9 mouse cellular contexts compared by ENCODE assay signal in the genomic region with DNA sequence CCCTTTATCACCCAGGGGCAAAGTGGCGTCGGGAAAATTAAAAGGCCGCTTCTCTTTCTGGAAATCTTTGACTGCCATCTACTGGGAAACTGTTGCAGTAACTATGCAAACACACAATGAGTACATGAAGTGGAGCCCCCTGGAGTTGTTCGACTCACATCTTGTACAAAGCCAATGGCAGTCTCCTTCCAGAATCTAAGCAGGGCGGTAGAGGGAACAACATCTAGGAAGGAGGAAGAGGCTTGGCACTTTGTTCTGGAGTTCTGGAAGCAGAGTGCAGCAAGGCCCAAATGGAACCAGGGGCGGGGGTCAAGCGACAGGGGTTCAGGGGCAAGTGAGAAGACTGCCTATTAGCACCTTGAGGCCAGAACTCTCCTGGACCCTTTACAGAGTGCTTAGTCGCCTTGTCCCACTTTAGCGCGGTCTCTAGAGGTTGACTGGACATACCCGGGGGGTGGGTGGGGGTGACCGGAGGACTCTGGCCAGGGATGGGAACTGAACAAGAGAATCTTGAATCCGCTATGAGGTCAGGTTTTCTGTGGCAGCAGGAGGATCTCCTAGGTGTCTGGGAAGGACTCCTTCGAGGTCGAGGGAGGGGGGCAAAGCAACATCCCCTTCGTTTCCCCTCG. TPM values are rescaled to one million over a fixed set of nuclear protein-coding genes. Genes with fewer than 3 reads are reported as not detected.
DNase-seq lines count a peak whose midpoint lies in the region; ATAC-seq and TF ChIP-seq lines count a peak whose summit lies in the region.
"Had no signal": no experiment of that assay in that cellular context is flagged by ENCODE, and none has a peak within 500 bp of the region (broad histone marks: within the 10 kb centered on the region; RNA-seq: fewer than 3 reads in every experiment).

No protein-coding gene starts in this region.

- peak overlapping the region; percentile 90 for H3K27ac ChIP-seq in heart, postnatal 0 days (ENCODE audit: low read depth)
- H3K27ac ChIP-seq in midbrain, embryonic 11.5 days (ENCODE audit: low read depth, low read length): peak overlapping the region; percentile 88

- no peaks in the 10 kb centered on the region for H3K36me3 ChIP-seq in heart, postnatal 0 days (replicated peaks; ENCODE audit: control insufficient read depth, insufficient read depth, low read length)
- H3K36me3 ChIP-seq in midbrain, embryonic 11.5 days (ENCODE audit: control insufficient read depth, insufficient read depth, low read length): no peaks in the 10 kb centered on the region

- peak; percentile 9; the same call in 1 of the 2 replicates for ATAC-seq in heart, postnatal 0 days (ENCODE audit: insufficient read depth, low read depth)
- ATAC-seq in midbrain, embryonic 11.5 days (ENCODE audit: low FRiP score): peak; percentile 23

- TF ChIP-seq CTCF in heart, postnatal 0 days (IDR thresholded peaks at IDR 0.05; ENCODE audit: low read depth): peak; percentile 53

- peak; percentile 39 for DNase-seq in adrenal gland, adult 2 months
- DNase-seq in adrenal gland, postnatal 25 days: no peak
- peak; percentile 44 for DNase-seq in urinary bladder, postnatal 14 days (ENCODE audit: low spot score)
- no peak for DNase-seq in urinary bladder, adult 18-20 months (ENCODE audit: low spot score in 2 of 2)
- DNase-seq in heart, postnatal 0 days (ENCODE audit: low spot score): peak; percentile 50
- peak; percentile 58 to 66 for DNase-seq in layer of hippocampus, postnatal 10 days (ENCODE audit: low spot score in 2 of 2)
- DNase-seq in midbrain, embryonic 11.5 days (ENCODE audit: low spot score, missing footprints): no peak
- no peak for DNase-seq in natural killer cell, adult 2 months (ENCODE audit: low spot score in 2 of 2)

- no peak for TF ChIP-seq EP300 in heart, postnatal 0 days (IDR thresholded peaks at IDR 0.05; ENCODE audit: low read depth)

- 0 out of 2 replicates have a peak, but pooled peaks cover 13% of the 10 kb centered on the region for H3K4me1 ChIP-seq in heart, postnatal 0 days (ENCODE audit: control insufficient read depth, insufficient read depth)
- peaks cover 20% of the 10 kb centered on the region for H3K4me1 ChIP-seq in midbrain, embryonic 11.5 days (ENCODE audit: control insufficient read depth, insufficient read depth, low read length)

- 4% methylated on average over 17 of the region's 17 CpGs for WGBS in heart, postnatal 0 days
- 1% methylated on average over 17 of the region's 17 CpGs for WGBS in midbrain, embryonic 11.5 days

- H3K9ac ChIP-seq in heart, postnatal 0 days (replicated peaks; ENCODE audit: low read depth, low read length): peak overlapping the region; percentile 71
- peak overlapping the region; percentile 91 for H3K9ac ChIP-seq in midbrain, embryonic 11.5 days (ENCODE audit: low read length)

- peak overlapping the region; percentile 91 for H3K4me2 ChIP-seq in heart, postnatal 0 days (ENCODE audit: low read depth, low read length)
- H3K4me2 ChIP-seq in midbrain, embryonic 11.5 days: peak overlapping the region; percentile 93

- H3K27me3 ChIP-seq in heart, postnatal 0 days (ENCODE audit: control insufficient read depth, insufficient read depth, low read length): no peaks in the 10 kb centered on the region
- H3K27me3 ChIP-seq in midbrain, embryonic 11.5 days (ENCODE audit: control insufficient read depth, insufficient read depth, low read length): no peaks in the 10 kb centered on the region

- peak overlapping the region; percentile 62 for H3K4me3 ChIP-seq in heart, postnatal 0 days (ENCODE audit: low read depth, low read length)
- peak overlapping the region; percentile 53 for H3K4me3 ChIP-seq in midbrain, embryonic 11.5 days (ENCODE audit: low read depth, low read length)

- H3K9me3 ChIP-seq in heart, postnatal 0 days (replicated peaks; ENCODE audit: control insufficient read depth, low read length): no peaks in the 10 kb centered on the region
- H3K9me3 ChIP-seq in midbrain, embryonic 11.5 days (ENCODE audit: control insufficient read depth, low read length): no peaks in the 10 kb centered on the region

RNA-seq across cellular contexts. Expression of a gene that starts 0.6 kb away (rescaled TPM):
- 100 to 1,000 TPM in 1 of 2 experiments, 10 to 100 TPM in 1; 93.9 to 147 TPM for total RNA-seq in adrenal gland, adult 2 months (2021)
- 144 and 247 TPM in 2 replicates for polyA plus RNA-seq in adrenal gland, adult 2 months (2012; rRNA removed)
- 50.5 and 61.1 TPM in 2 replicates for total RNA-seq in adrenal gland, postnatal 25 days (2021)
- total RNA-seq in heart, postnatal 0 days (2014; rRNA removed; ENCODE audit: low replicate concordance): 221 and 277 TPM in 2 replicates
- 186 and 201 TPM in 2 replicates for polyA plus RNA-seq in heart, postnatal 0 days (2015; fragmentation: Nextera tagmentation; extraction: Ambion mirVana)
- 10 to 100 TPM; 95.0 to 96.7 TPM for total RNA-seq in layer of hippocampus, postnatal 10 days (2021)
- 207 and 209 TPM in 2 replicates for polyA plus RNA-seq in midbrain, embryonic 11.5 days (2014; fragmentation: Nextera tagmentation; extraction: Ambion mirVana)

RNA-seq across cellular contexts. Expression of a gene that starts 16.5 kb away (rescaled TPM):
- total RNA-seq in adrenal gland, adult 2 months (2021): 1 to 10 TPM; 4.1 to 8.1 TPM
- 0.28 and 0.29 TPM in 2 replicates for polyA plus RNA-seq in adrenal gland, adult 2 months (2012; rRNA removed)
- total RNA-seq in adrenal gland, postnatal 25 days (2021): 28.2 and 39.3 TPM in 2 replicates
- 52.9 and 91.1 TPM in 2 replicates for total RNA-seq in heart, postnatal 0 days (2014; rRNA removed; ENCODE audit: low replicate concordance)
- polyA plus RNA-seq in heart, postnatal 0 days (2015; fragmentation: Nextera tagmentation; extraction: Ambion mirVana): 38.2 and 38.9 TPM in 2 replicates
- 10 to 100 TPM; 16.6 to 19.1 TPM for total RNA-seq in layer of hippocampus, postnatal 10 days (2021)
- polyA plus RNA-seq in midbrain, embryonic 11.5 days (2014; fragmentation: Nextera tagmentation; extraction: Ambion mirVana): 431 and 436 TPM in 2 replicates

RNA-seq across cellular contexts. Expression of a gene that starts 48.6 kb away (rescaled TPM):
- total RNA-seq in adrenal gland, adult 2 months (2021): under 1 TPM; 0.31 to 0.58 TPM
- polyA plus RNA-seq in adrenal gland, adult 2 months (2012; rRNA removed): 0.45 and 1.5 TPM in 2 replicates
- 0.12 TPM in 1 of 2 replicates, not detected in the other for total RNA-seq in adrenal gland, postnatal 25 days (2021)
- total RNA-seq in heart, postnatal 0 days (2014; rRNA removed; ENCODE audit: low replicate concordance): 0.69 TPM in 1 of 2 replicates, not detected in the other
- 0.05 and 0.12 TPM in 2 replicates for polyA plus RNA-seq in heart, postnatal 0 days (2015; fragmentation: Nextera tagmentation; extraction: Ambion mirVana)
- under 1 TPM; 0.09 to 0.11 TPM for total RNA-seq in layer of hippocampus, postnatal 10 days (2021)
- polyA plus RNA-seq in midbrain, embryonic 11.5 days (2014; fragmentation: Nextera tagmentation; extraction: Ambion mirVana): 0.23 and 0.67 TPM in 2 replicates
- total RNA-seq: layer of hippocampus, postnatal 25 days had no signal

RNA-seq across cellular contexts. Expression of a gene that starts 57.6 kb away (rescaled TPM):
- total RNA-seq in adrenal gland, adult 2 months (2021): not detected
- polyA plus RNA-seq in adrenal gland, adult 2 months (2012; rRNA removed): 1.1 and 1.2 TPM in 2 replicates
- not detected in 2 replicates for total RNA-seq in adrenal gland, postnatal 25 days (2021)
- total RNA-seq in heart, postnatal 0 days (2014; rRNA removed; ENCODE audit: low replicate concordance): 4.2 and 14.7 TPM in 2 replicates
- polyA plus RNA-seq in heart, postnatal 0 days (2015; fragmentation: Nextera tagmentation; extraction: Ambion mirVana): 5.8 and 6.3 TPM in 2 replicates
- 1 to 10 TPM; 2.4 to 3.6 TPM for total RNA-seq in layer of hippocampus, postnatal 10 days (2021)
- polyA plus RNA-seq in midbrain, embryonic 11.5 days (2014; fragmentation: Nextera tagmentation; extraction: Ambion mirVana): not detected in 2 replicates

Comparison
In these comparisons a context has a peak if more than half of its experiments do, and no peak if none do; other contexts are left out.
1. DNase-seq: peak in adrenal gland, adult 2 months (single experiment), urinary bladder, postnatal 14 days (single experiment), heart, postnatal 0 days (single experiment) and layer of hippocampus, postnatal 10 days (2 of 2); none in adrenal gland, postnatal 25 days (single experiment), urinary bladder, adult 18-20 months (0 of 2), midbrain, embryonic 11.5 days (single experiment) and natural killer cell, adult 2 months (0 of 2).